Mouse (Mus musculus) heart, embryonic 16.5 days (tissue): ENCODE data around the gene Dhx37. TPM values are rescaled to one million over a fixed set of nuclear protein-coding genes. Genes with fewer than 3 reads are reported as not detected.

Source experiments
- ATAC-seq: fragments of 200-750 bp; cut with Nextera tagmentation; replicated peaks from 2 replicates; pipeline ENCODE4 v1.8.0; 2017; ENCODE audit warnings: moderate number of reproducible peaks; ENCODE audit not compliant: insufficient read depth, low FRiP score; ENCODE audit errors: extremely low read depth
- H3K27ac ChIP-seq: fragments of 300-500 bp; sonication (generic); 2 replicates; pipeline ENCODE4 v1.5.1; 2014; ENCODE audit warnings: mild to moderate bottlenecking, low read length, control low read depth, moderate library complexity
- H3K27me3 ChIP-seq: fragments of 300-500 bp; sonication (generic); 2 replicates; pipeline ENCODE4 v1.6.1; 2014; ENCODE audit warnings: low read length, mixed read lengths; ENCODE audit not compliant: control insufficient read depth, insufficient read depth
- H3K36me3 ChIP-seq: fragments of 300-500 bp; sonication (generic); 2 replicates; pipeline ENCODE4 v1.6.1; 2014; ENCODE audit not compliant: control insufficient read depth, insufficient read depth
- H3K4me1 ChIP-seq: fragments of 300-500 bp; sonication (generic); 2 replicates; pipeline ENCODE4 v1.6.1; 2014; ENCODE audit warnings: low read length, mixed read lengths; ENCODE audit not compliant: control insufficient read depth, insufficient read depth
- H3K4me2 ChIP-seq: fragments of 300-500 bp; sonication (generic); 2 replicates; pipeline ENCODE4 v1.6.1; 2014; ENCODE audit warnings: low read depth, mild to moderate bottlenecking, control low read depth, low read length
- H3K4me3 ChIP-seq: fragments of 300-500 bp; sonication (generic); 2 replicates; pipeline ENCODE4 v1.5.1; 2014; ENCODE audit warnings: mild to moderate bottlenecking, control low read depth, low read length
- H3K9ac ChIP-seq: fragments of 300-500 bp; sonication (generic); 2 replicates; pipeline ENCODE4 v1.6.1; 2014; ENCODE audit warnings: low read length, control low read depth
- H3K9me3 ChIP-seq: fragments of 300-500 bp; sonication (generic); replicated peaks from 2 replicates; pipeline ENCODE4 v1.6.1; 2016; ENCODE audit warnings: low read length; ENCODE audit not compliant: control insufficient read depth
- WGBS: fragments of 180-500 bp; shearing (Covaris S2); extraction: QIAGEN DNeasy Blood & Tissue Kit; methylation state at CpG from one replicate; pipeline ENCODE4 v1.1.7; 2014; 5-methylcytosine and 5-hydroxymethylcytosine counted together
- polyA plus RNA-seq: library from polyadenylated mRNA; unstranded; fragments of >200 nt; fragmentation: Nextera tagmentation; extraction: Ambion mirVana; gene quantifications from 2 replicates; pipeline ENCODE4 v1.2.1, GENCODE M21; 2015

The Dhx37 gene
- polyA plus RNA-seq, 1 experiment from 2014 or later: 8.5 TPM

GRCm38 (mm10) chr5:125475601-125476285, 41.8 kb upstream of the Dhx37 start, which contains the start of gene Aacs:
TSS of gene Aacs (plus strand) at chr5:125475814.
- Histone ChIP-seq H3K36me3 (no peaks in the 10 kb centered on the region), H3K4me2 (peak within 1 kb of the TSS; percentile 95), H3K9ac (peak within 1 kb of the TSS; percentile 85), H3K27ac (peak within 1 kb of the TSS; percentile 56), H3K9me3 (no peaks in the 10 kb centered on the region), H3K4me1 (peaks cover 12% of the 10 kb centered on the region), H3K4me3 (peak within 1 kb of the TSS; percentile 86), H3K27me3 (no peaks in the 10 kb centered on the region)
- under 1% methylated on average over 59 of the region's 60 CpGs for WGBS
- ATAC-seq: peak; percentile 93

- H3K4me3 ChIP-seq: peak overlapping the region; percentile 86
- H3K9ac ChIP-seq: peak overlapping the region; percentile 70
- peak overlapping the region; percentile 95 for H3K4me2 ChIP-seq
- no peaks in the 10 kb centered on the region for H3K36me3 ChIP-seq
- H3K27me3 ChIP-seq: no peaks in the 10 kb centered on the region
- H3K9me3 ChIP-seq: no peaks in the 10 kb centered on the region
- peaks cover 12% of the 10 kb centered on the region for H3K4me1 ChIP-seq
- 56% methylated on average over 12 of the region's 12 CpGs for WGBS
- H3K27ac ChIP-seq: no peak overlapping the region
- ATAC-seq: no peak
These were observed 41.1 kb upstream of the Dhx37 start for GRCm38 (mm10) chr5:125475030-125475429.

DNA sequence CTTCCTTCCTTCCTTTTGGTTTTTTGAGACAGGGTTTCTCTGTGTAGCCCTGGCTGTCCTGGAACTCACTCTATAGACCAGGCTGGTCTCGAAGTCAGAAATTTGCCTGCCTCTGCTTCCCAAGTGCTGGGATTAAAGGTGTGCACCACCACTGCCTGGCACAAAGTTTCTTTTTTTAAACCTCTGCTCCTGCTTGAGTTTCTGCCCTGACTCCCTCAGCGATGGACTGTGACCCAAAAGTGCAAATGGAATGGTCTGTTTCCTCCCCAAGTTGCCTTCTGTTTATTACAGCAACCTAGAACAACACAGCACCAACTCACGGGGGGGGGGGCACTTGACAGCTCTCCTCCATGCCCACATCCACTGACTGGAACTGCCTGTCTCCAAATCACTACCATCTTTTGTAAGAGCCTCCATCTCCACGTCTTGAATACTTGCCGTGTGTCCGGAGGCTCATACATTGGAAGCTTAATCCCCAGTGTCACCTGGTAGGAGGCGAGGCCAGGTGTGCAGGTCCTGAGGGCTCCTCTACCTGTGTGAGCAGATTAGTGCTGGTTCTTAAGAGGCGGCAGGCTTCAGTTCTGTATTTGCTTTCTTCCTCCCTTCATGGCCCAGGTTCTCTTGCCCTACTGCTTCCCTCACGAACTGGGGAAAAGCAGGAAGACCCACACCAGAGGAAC, 39.0 kb upstream of the Dhx37 start:
- Histone ChIP-seq H3K9ac (no peak overlapping the region), H3K4me3 (no peak overlapping the region), H3K4me2 (no peak overlapping the region), H3K27me3 (no peaks in the 10 kb centered on the region), H3K36me3 (no peaks in the 10 kb centered on the region), H3K9me3 (no peaks in the 10 kb centered on the region), H3K4me1 (peaks cover 12% of the 10 kb centered on the region), H3K27ac (no peak overlapping the region)
- 73% methylated on average over 9 of the region's 9 CpGs for WGBS
- no peak for ATAC-seq

- Histone ChIP-seq H3K27me3 (no peaks in the 10 kb centered on the region), H3K27ac (no peak overlapping the region), H3K4me3 (no peak overlapping the region), H3K9ac (no peak overlapping the region), H3K4me2 (no peak overlapping the region), H3K4me1 (peaks cover 4% of the 10 kb centered on the region; the same call in 1 of the 2 replicates), H3K36me3 (no peaks in the 10 kb centered on the region), H3K9me3 (no peaks in the 10 kb centered on the region)
- ATAC-seq: no peak
- 80% methylated on average over 4 of the region's 4 CpGs for WGBS
These were observed 36.8 kb upstream of the Dhx37 start for GRCm38 (mm10) chr5:125470713-125471112.

- Histone ChIP-seq H3K9me3 (no peaks in the 10 kb centered on the region), H3K4me1 (peaks cover 6% of the 10 kb centered on the region), H3K4me3 (no peak overlapping the region), H3K27ac (no peak overlapping the region), H3K27me3 (no peaks in the 10 kb centered on the region), H3K36me3 (no peaks in the 10 kb centered on the region), H3K4me2 (no peak overlapping the region), H3K9ac (no peak overlapping the region)
- WGBS: 83% methylated on average over 14 of the region's 14 CpGs
- no peak for ATAC-seq
These were observed 33.3 kb upstream of the Dhx37 start for GRCm38 (mm10) chr5:125467261-125467660.

GRCm38 (mm10) chr5:125466483-125466882, 32.6 kb upstream of the Dhx37 start:
- Histone ChIP-seq H3K9ac (no peak overlapping the region), H3K27me3 (no peaks in the 10 kb centered on the region), H3K4me3 (no peak overlapping the region), H3K4me1 (peaks cover 6% of the 10 kb centered on the region), H3K27ac (no peak overlapping the region), H3K4me2 (no peak overlapping the region), H3K9me3 (no peaks in the 10 kb centered on the region), H3K36me3 (no peaks in the 10 kb centered on the region)
- 82% methylated on average over 5 of the region's 5 CpGs for WGBS
- no peak for ATAC-seq

GRCm38 (mm10) chr5:125465701-125466106, 31.8 kb upstream of the Dhx37 start:
- Histone ChIP-seq H3K9me3 (no peaks in the 10 kb centered on the region), H3K4me1 (peaks cover 6% of the 10 kb centered on the region), H3K27me3 (no peaks in the 10 kb centered on the region), H3K27ac (no peak overlapping the region), H3K9ac (no peak overlapping the region), H3K4me2 (peak overlapping the region; percentile 63), H3K36me3 (no peaks in the 10 kb centered on the region), H3K4me3 (peak overlapping the region; percentile 45)
- peak; percentile 98 for ATAC-seq
- WGBS: under 1% methylated on average over 25 of the region's 25 CpGs

- Histone ChIP-seq H3K27me3 (no peaks in the 10 kb centered on the region), H3K36me3 (no peaks in the 10 kb centered on the region), H3K9ac (peak overlapping the region; percentile 33; the same call in 1 of the 2 replicates), H3K9me3 (no peaks in the 10 kb centered on the region), H3K4me1 (peaks cover 6% of the 10 kb centered on the region), H3K27ac (peak overlapping the region; percentile 43), H3K4me3 (peak overlapping the region; percentile 45), H3K4me2 (peak overlapping the region; percentile 63)
- ATAC-seq: no peak
- WGBS: 34% methylated on average over 7 of the region's 7 CpGs
These were observed 31.3 kb upstream of the Dhx37 start for GRCm38 (mm10) chr5:125465192-125465591.

- Histone ChIP-seq H3K9me3 (no peaks in the 10 kb centered on the region), H3K4me3 (no peak overlapping the region), H3K4me1 (peaks cover 6% of the 10 kb centered on the region), H3K27me3 (no peaks in the 10 kb centered on the region), H3K36me3 (no peaks in the 10 kb centered on the region), H3K9ac (no peak overlapping the region), H3K27ac (no peak overlapping the region), H3K4me2 (no peak overlapping the region)
- 31% methylated on average over 10 of the region's 10 CpGs for WGBS
- no peak for ATAC-seq
These were observed 28.0 kb upstream of the Dhx37 start for GRCm38 (mm10) chr5:125461868-125462445.
